ENCODE assay signal across 8 mouse cellular contexts in the genomic region with DNA sequence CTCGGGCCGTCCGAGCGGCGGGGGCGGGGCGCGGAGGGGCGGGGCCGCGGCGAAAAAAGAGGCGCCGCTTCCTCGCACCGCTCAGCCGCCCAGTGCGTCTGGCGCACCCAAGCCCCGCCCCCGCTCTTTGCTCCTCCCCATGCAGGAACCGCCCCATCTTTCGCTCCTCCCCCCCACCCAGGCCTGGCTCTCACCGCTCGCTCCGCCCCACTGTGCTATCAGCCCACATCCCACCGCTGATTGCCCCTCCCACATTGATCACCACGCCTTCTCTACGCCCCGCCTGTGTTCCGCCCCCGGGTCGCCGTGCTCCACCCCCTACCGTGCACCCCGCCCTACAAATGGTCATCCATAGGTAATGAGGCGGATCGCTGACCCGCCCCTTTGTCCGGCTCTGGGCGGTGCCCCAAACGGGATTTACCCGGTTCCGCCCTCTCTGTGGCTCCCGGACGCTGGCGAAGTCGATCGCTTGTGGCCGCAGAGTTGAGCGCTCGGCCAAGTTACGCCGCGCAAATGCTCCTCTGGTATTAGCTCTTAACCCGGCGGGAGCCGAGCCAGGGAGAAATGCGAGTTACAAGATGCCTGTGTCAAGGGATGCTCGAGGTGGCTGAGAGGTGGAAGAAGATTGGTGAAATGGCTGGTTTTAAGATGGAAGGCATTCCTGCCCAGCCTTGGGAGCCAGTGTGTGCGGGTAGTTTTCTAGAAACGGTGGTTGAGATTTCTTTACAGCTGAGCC. TPM values are rescaled to one million over a fixed set of nuclear protein-coding genes. Genes with fewer than 3 reads are reported as not detected.
DNase-seq lines count a peak whose midpoint lies in the region; ATAC-seq lines count a peak whose summit lies in the region.

No protein-coding gene starts in this region.

- intact Hi-C loops in left cerebral cortex, postnatal 14 days (cut with DNase I) = no loop called here

- ATAC-seq in inflammation-experienced regulatory T-cells, adult 6 months = peak; percentile 80

- peak; percentile 90 for DNase-seq in adipocyte (ENCODE audit: low spot score)
- DNase-seq in embryo, embryonic 10 days (ENCODE audit: low spot score) = peak; percentile 97
- DNase-seq in gastrocnemius, postnatal 10 days = peak; percentile 97
- peak; percentile 94 to 97 for DNase-seq in left cerebral cortex, postnatal 14 days (ENCODE audit: low spot score in 2 of 2)
- peak; percentile 98 for DNase-seq in mesoderm, embryonic 11.5 days (ENCODE audit: low read depth, low spot score)
- peak; percentile 93 to 94 for DNase-seq in right cerebral cortex, postnatal 36 days (ENCODE audit: low spot score in 2 of 2)
- peak; percentile 100 for DNase-seq in yolk sac, embryonic 10.5 days (ENCODE audit: low spot score)

RNA-seq across cellular contexts. Expression of gene Tspan14, which starts 0.4 kb away (rescaled TPM):
- total RNA-seq in gastrocnemius, postnatal 10 days (2021) = 10 to 100 TPM; 17.2 to 19.1 TPM
- polyA plus RNA-seq in inflammation-experienced regulatory T-cells, adult 6 months (2017; shearing (Covaris generic)) = 10 to 100 TPM; 52.1 to 82.3 (median 65.1) TPM
- total RNA-seq in left cerebral cortex, postnatal 14 days (2021) = 10 to 100 TPM; 57.8 to 70.3 TPM

RNA-seq across cellular contexts. Expression of gene Fam213a, which starts 46.6 kb away (rescaled TPM):
- 10 to 100 TPM in 1 of 2 experiments, 1 to 10 TPM in 1; 7.2 to 11.0 TPM for total RNA-seq in gastrocnemius, postnatal 10 days (2021)
- polyA plus RNA-seq in inflammation-experienced regulatory T-cells, adult 6 months (2017; shearing (Covaris generic)) = 1 to 10 TPM; 8.0 to 9.7 (median 8.3) TPM
- 100 to 1,000 TPM; 103 to 105 TPM for total RNA-seq in left cerebral cortex, postnatal 14 days (2021)

Comparison
In these comparisons a context has a peak if more than half of its experiments do, and no peak if none do; other contexts are left out.
1. Peak in every context shown above with its lines: DNase-seq and ATAC-seq.
2. RNA of gene Fam213a, which starts 46.6 kb away (total RNA-seq): 103 to 105 TPM in left cerebral cortex, postnatal 14 days; 7.2 to 11.0 TPM in gastrocnemius, postnatal 10 days; every median in the first group is over 4 times any median in the second.